Mouse (Mus musculus): ENCODE data around the gene Emid1. TPM values are rescaled to one million over a fixed set of nuclear protein-coding genes. Genes with fewer than 3 reads are reported as not detected.

The Emid1 gene
- polyA plus RNA-seq, 1 experiment from 2014 or later, result 14.6 TPM

GRCm38 (mm10) chr11:5113645-5114044 lies 38.4 kb downstream of the Emid1 start:
- H3K27ac ChIP-seq (ENCODE audit: low read depth, low read length), result no peak overlapping the region
- no peak overlapping the region for H3K9ac ChIP-seq (ENCODE audit: low read depth, low read length)
- ATAC-seq (replicated peaks; ENCODE audit: low FRiP score) (no peak), DNase-seq (ENCODE audit: low spot score) (no peak)
- no peaks in the 10 kb centered on the region for H3K27me3 ChIP-seq (replicated peaks; ENCODE audit: control insufficient read depth, insufficient read depth, low read length)
- H3K4me3 ChIP-seq (ENCODE audit: low read depth, low read length), result no peak overlapping the region
- H3K4me2 ChIP-seq, result no peak overlapping the region
- WGBS, result 85% methylated on average over 7 of the region's 7 CpGs
- no peaks in the 10 kb centered on the region for H3K4me1 ChIP-seq (replicated peaks; ENCODE audit: control insufficient read depth, insufficient read depth, low read length)
- no peaks in the 10 kb centered on the region for H3K36me3 ChIP-seq (ENCODE audit: control insufficient read depth, insufficient read depth, low read length)
- H3K9me3 ChIP-seq (ENCODE audit: control insufficient read depth, low read length), result no peaks in the 10 kb centered on the region

DNA sequence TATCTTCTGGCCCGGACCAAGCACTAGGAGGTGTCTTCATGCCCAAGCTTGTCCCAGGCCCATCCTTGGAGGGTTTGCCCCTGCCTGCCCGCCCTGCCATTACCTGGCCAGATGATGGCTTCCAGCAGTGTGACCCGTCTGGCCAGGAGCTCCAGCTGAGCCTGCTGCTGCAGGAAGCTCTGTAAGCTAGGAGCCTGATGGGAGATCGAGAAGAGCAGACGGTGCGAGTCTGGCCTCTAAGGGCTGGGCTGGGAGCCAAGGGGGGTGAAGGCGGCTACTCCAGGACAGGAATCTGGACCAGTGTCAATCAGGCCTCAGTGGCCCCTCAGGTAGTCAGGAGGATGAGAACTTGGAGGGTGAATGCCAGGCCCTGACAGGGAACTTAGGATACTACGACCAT lies 42.6 kb downstream of the Emid1 start:
- no peak for ATAC-seq (replicated peaks; ENCODE audit: low FRiP score)

GRCm38 (mm10) chr11:5103986-5104509 lies 48.0 kb downstream of the Emid1 start:
- Histone ChIP-seq H3K4me3 (ENCODE audit: low read depth, low read length) (no peak overlapping the region), H3K4me2 (no peak overlapping the region), H3K36me3 (ENCODE audit: control insufficient read depth, insufficient read depth, low read length) (peaks cover 7% of the 10 kb centered on the region; the same call in 1 of the 2 replicates), H3K27me3 (replicated peaks; ENCODE audit: control insufficient read depth, insufficient read depth, low read length) (no peaks in the 10 kb centered on the region), H3K27ac (ENCODE audit: low read depth, low read length) (no peak overlapping the region), H3K4me1 (replicated peaks; ENCODE audit: control insufficient read depth, insufficient read depth, low read length) (peaks cover 21% of the 10 kb centered on the region), H3K9me3 (ENCODE audit: control insufficient read depth, low read length) (no peaks in the 10 kb centered on the region), H3K9ac (ENCODE audit: low read depth, low read length) (no peak overlapping the region)
- WGBS, result 94% methylated on average over 4 of the region's 4 CpGs
- ATAC-seq (replicated peaks; ENCODE audit: low FRiP score), result no peak
- no peak for DNase-seq (ENCODE audit: low spot score)

More for the DNA sequence above, 42.6 kb downstream of the Emid1 start:
- H3K36me3 ChIP-seq (ENCODE audit: control insufficient read depth, insufficient read depth, low read length), result no peaks in the 10 kb centered on the region
- no peak for DNase-seq (ENCODE audit: low spot score)
- 70% methylated on average over 8 of the region's 8 CpGs for WGBS
- no peak overlapping the region for H3K27ac ChIP-seq (ENCODE audit: low read depth, low read length)
- no peak overlapping the region for H3K9ac ChIP-seq (ENCODE audit: low read depth, low read length)
- H3K27me3 ChIP-seq (replicated peaks; ENCODE audit: control insufficient read depth, insufficient read depth, low read length), result no peaks in the 10 kb centered on the region
- H3K4me1 ChIP-seq (replicated peaks; ENCODE audit: control insufficient read depth, insufficient read depth, low read length), result 0 out of 2 replicates have a peak, but pooled peaks cover 2% of the 10 kb centered on the region
- H3K9me3 ChIP-seq (ENCODE audit: control insufficient read depth, low read length), result no peaks in the 10 kb centered on the region
- no peak overlapping the region for H3K4me2 ChIP-seq
- no peak overlapping the region for H3K4me3 ChIP-seq (ENCODE audit: low read depth, low read length)

DNA sequence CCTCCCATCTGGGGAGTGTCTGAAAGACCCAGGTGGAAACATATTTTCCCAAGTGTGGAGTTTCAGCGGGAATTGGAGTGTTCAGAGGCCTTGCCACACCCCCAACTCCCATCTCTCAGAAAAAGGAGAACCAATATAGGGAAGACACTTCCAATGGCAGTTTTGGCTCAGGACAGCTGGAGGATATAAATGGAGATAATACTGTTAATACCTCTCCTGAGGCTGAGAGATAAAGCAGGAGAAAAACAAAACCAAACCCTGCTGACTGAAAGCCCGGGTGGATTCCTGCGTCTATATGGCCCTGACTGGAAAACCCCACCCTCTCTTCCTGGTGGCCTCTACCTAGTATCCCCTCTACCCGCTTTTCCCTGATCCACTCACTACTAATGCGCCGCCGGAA lies 49.7 kb downstream of the Emid1 start:
- H3K9me3 ChIP-seq (ENCODE audit: control insufficient read depth, low read length), result no peaks in the 10 kb centered on the region
- DNase-seq (ENCODE audit: low spot score) (no peak), ATAC-seq (replicated peaks; ENCODE audit: low FRiP score) (no peak)
- H3K27me3 ChIP-seq (replicated peaks; ENCODE audit: control insufficient read depth, insufficient read depth, low read length), result no peaks in the 10 kb centered on the region
- peak overlapping the region; percentile 12; the same call in 1 of the 2 replicates for H3K4me2 ChIP-seq
- H3K36me3 ChIP-seq (ENCODE audit: control insufficient read depth, insufficient read depth, low read length), result peaks cover 7% of the 10 kb centered on the region; the same call in 1 of the 2 replicates
- 55% methylated on average over 7 of the region's 7 CpGs for WGBS
- peaks cover 22% of the 10 kb centered on the region for H3K4me1 ChIP-seq (replicated peaks; ENCODE audit: control insufficient read depth, insufficient read depth, low read length)
- no peak overlapping the region for H3K4me3 ChIP-seq (ENCODE audit: low read depth, low read length)
- no peak overlapping the region for H3K27ac ChIP-seq (ENCODE audit: low read depth, low read length)
- H3K9ac ChIP-seq (ENCODE audit: low read depth, low read length), result no peak overlapping the region

DNA sequence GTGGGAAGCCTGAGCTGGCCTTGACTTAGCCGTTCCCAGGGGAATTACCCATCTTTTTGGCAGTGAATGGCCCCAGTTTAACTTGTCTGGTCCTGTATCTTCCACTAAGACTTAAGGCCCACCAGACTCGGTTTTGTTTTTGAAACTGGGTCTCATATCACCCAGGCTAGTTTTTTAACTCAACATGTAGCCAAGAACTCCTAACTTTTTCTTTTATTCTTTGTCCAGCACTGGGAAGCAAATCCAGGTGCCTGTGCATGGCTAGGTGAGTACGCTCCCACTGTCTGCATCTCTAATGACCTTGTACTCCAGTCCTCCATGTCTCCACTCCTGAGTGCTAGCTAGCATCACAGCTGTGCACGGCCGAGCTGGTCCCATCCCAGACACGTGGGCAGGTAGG lies 50.4 kb downstream of the Emid1 start:
- Histone ChIP-seq H3K4me3 (ENCODE audit: low read depth, low read length) (no peak overlapping the region), H3K36me3 (ENCODE audit: control insufficient read depth, insufficient read depth, low read length) (peaks cover 7% of the 10 kb centered on the region; the same call in 1 of the 2 replicates), H3K4me2 (no peak overlapping the region), H3K4me1 (replicated peaks; ENCODE audit: control insufficient read depth, insufficient read depth, low read length) (peaks cover 29% of the 10 kb centered on the region), H3K9ac (ENCODE audit: low read depth, low read length) (no peak overlapping the region), H3K27me3 (replicated peaks; ENCODE audit: control insufficient read depth, insufficient read depth, low read length) (no peaks in the 10 kb centered on the region), H3K27ac (ENCODE audit: low read depth, low read length) (no peak overlapping the region), H3K9me3 (ENCODE audit: control insufficient read depth, low read length) (no peaks in the 10 kb centered on the region)
- ATAC-seq (replicated peaks; ENCODE audit: low FRiP score) (no peak), DNase-seq (ENCODE audit: low spot score) (no peak)
- WGBS, result 78% methylated on average over 6 of the region's 6 CpGs

DNA sequence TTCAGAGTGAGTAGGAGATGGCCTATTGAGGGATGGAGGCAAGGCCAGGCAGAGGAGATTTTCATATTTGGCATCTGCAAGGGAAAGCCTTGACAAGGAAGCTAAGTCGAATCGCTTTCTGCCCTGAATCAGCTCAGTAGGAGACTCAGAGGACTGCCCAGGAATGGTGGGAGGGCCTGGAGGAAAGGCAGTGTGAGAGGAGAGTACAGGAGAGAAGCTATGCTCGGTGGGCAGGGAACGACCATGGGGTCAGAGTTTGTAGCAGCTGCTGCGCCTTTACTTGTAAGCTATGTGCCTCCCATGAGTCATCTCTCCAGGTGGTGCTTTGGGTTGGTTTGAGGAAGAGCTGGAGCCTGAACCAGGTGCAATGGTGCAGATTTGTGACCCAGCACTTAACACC lies 51.3 kb downstream of the Emid1 start:
- Histone ChIP-seq H3K4me1 (replicated peaks; ENCODE audit: control insufficient read depth, insufficient read depth, low read length) (peaks cover 37% of the 10 kb centered on the region), H3K9me3 (ENCODE audit: control insufficient read depth, low read length) (no peaks in the 10 kb centered on the region), H3K4me2 (peak overlapping the region; percentile 94), H3K9ac (ENCODE audit: low read depth, low read length) (no peak overlapping the region; the same call in 1 of the 2 replicates), H3K36me3 (ENCODE audit: control insufficient read depth, insufficient read depth, low read length) (peaks cover 7% of the 10 kb centered on the region; the same call in 1 of the 2 replicates), H3K4me3 (ENCODE audit: low read depth, low read length) (peak overlapping the region; percentile 96), H3K27ac (ENCODE audit: low read depth, low read length) (peak overlapping the region; percentile 96; the same call in 1 of the 2 replicates), H3K27me3 (replicated peaks; ENCODE audit: control insufficient read depth, insufficient read depth, low read length) (no peaks in the 10 kb centered on the region)
- DNase-seq (ENCODE audit: low spot score) (no peak), ATAC-seq (replicated peaks; ENCODE audit: low FRiP score) (no peak)
- 55% methylated on average over 5 of the region's 5 CpGs for WGBS

DNA sequence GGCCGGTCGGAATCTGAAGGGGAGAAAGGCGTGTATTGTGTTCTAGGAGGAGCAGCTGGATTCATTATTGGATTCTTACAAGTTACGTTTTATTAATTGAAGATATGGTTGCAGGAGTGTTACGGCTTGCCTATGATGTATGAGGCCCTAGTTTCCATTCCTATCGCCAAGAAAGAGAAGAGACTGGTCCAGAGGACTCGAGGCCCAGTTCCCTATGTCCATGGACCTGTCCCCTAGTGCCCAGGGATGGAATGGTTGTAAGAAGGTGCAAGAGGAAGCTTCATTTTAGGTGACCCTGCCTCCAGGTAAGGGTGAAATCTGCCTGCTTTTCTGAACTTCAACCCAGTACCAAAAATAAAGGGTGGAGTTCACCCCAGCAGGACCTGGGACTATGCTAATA lies 51.8 kb downstream of the Emid1 start:
- Histone ChIP-seq H3K36me3 (ENCODE audit: control insufficient read depth, insufficient read depth, low read length) (peaks cover 7% of the 10 kb centered on the region; the same call in 1 of the 2 replicates), H3K27ac (ENCODE audit: low read depth, low read length) (peak overlapping the region; percentile 96), H3K4me2 (peak overlapping the region; percentile 94), H3K9me3 (ENCODE audit: control insufficient read depth, low read length) (no peaks in the 10 kb centered on the region), H3K4me1 (replicated peaks; ENCODE audit: control insufficient read depth, insufficient read depth, low read length) (peaks cover 38% of the 10 kb centered on the region), H3K27me3 (replicated peaks; ENCODE audit: control insufficient read depth, insufficient read depth, low read length) (no peaks in the 10 kb centered on the region), H3K9ac (ENCODE audit: low read depth, low read length) (peak overlapping the region; percentile 100), H3K4me3 (ENCODE audit: low read depth, low read length) (peak overlapping the region; percentile 96)
- 3% methylated on average over 7 of the region's 7 CpGs for WGBS
- ATAC-seq (replicated peaks; ENCODE audit: low FRiP score), result no peak
- no peak for DNase-seq (ENCODE audit: low spot score)

- H3K4me1 ChIP-seq (replicated peaks; ENCODE audit: control insufficient read depth, insufficient read depth, low read length), result peaks cover 38% of the 10 kb centered on the region
- peak; percentile 89 for DNase-seq (ENCODE audit: low spot score)
- ATAC-seq (replicated peaks; ENCODE audit: low FRiP score), result peak; percentile 74
- H3K4me2 ChIP-seq, result peak overlapping the region; percentile 94
- peak overlapping the region; percentile 96 for H3K27ac ChIP-seq (ENCODE audit: low read depth, low read length)
- under 1% methylated on average over 31 of the region's 31 CpGs for WGBS
- peaks cover 7% of the 10 kb centered on the region; the same call in 1 of the 2 replicates for H3K36me3 ChIP-seq (ENCODE audit: control insufficient read depth, insufficient read depth, low read length)
- peak overlapping the region; percentile 100 for H3K9ac ChIP-seq (ENCODE audit: low read depth, low read length)
- H3K27me3 ChIP-seq (replicated peaks; ENCODE audit: control insufficient read depth, insufficient read depth, low read length), result no peaks in the 10 kb centered on the region
- H3K9me3 ChIP-seq (ENCODE audit: control insufficient read depth, low read length), result no peaks in the 10 kb centered on the region
- H3K4me3 ChIP-seq (ENCODE audit: low read depth, low read length), result peak overlapping the region; percentile 96
These were observed 52.4 kb downstream of the Emid1 start for GRCm38 (mm10) chr11:5099576-5100183.
